Mouse (Mus musculus) G1E (cell line): ENCODE results near the gene Oosp1. TPM values are rescaled to one million over a fixed set of nuclear protein-coding genes. Genes with fewer than 3 reads are reported as not detected.

Experiments
- ATAC-seq: 2 replicates; pipeline ENCODE4 v1.8.0; 2016; ENCODE audit warnings: mild to moderate bottlenecking; ENCODE audit not compliant: insufficient number of reproducible peaks, poor library complexity, low FRiP score, severe bottlenecking; ENCODE audit errors: extremely low read depth
- DNase-seq: peaks from one replicate; pipeline ENCODE4 v3.0.0; 2012; ENCODE audit warnings: low spot score
- H3K27me3 ChIP-seq: 2 replicates; pipeline ENCODE4 v1.6.1; 2012; ENCODE audit warnings: mild to moderate bottlenecking, low read length, inconsistent platforms; ENCODE audit not compliant: insufficient read depth
- H3K36me3 ChIP-seq: replicated peaks from 2 replicates; pipeline ENCODE3; 2012; ENCODE audit warnings: mild to moderate bottlenecking, inconsistent platforms
- H3K4me1 ChIP-seq: 2 replicates; pipeline ENCODE4 v1.6.1; 2012; ENCODE audit warnings: low read depth, low read length, inconsistent platforms, mixed read lengths; ENCODE audit not compliant: insufficient read depth
- H3K4me3 ChIP-seq: 2 replicates; pipeline ENCODE4 v1.5.1; 2012; ENCODE audit warnings: low read depth, mild to moderate bottlenecking, inconsistent platforms, low read length, moderate library complexity, mixed read lengths
- H3K9me3 ChIP-seq: replicated peaks from 2 replicates; pipeline ENCODE4 v1.6.1; 2012; ENCODE audit warnings: inconsistent platforms
- CTCF ChIP-seq: IDR thresholded peaks from 2 replicates; pipeline ENCODE4 v1.5.1; 2012; ENCODE audit warnings: low read depth, low read length, inconsistent platforms, mixed read lengths
- GATA1 ChIP-seq: IDR thresholded peaks from 2 replicates; pipeline ENCODE4 v1.6.1; 2012; ENCODE audit warnings: borderline replicate concordance, low read length, inconsistent platforms, mixed read lengths
- GATA2 ChIP-seq: IDR thresholded peaks from 2 replicates; pipeline ENCODE4 v1.6.1; 2012; ENCODE audit warnings: low read depth, low read length, inconsistent platforms, borderline replicate concordance
- POLR2AphosphoS5 ChIP-seq: IDR thresholded peaks from 2 replicates; pipeline ENCODE4 v1.6.1; 2012; ENCODE audit warnings: low read depth, low read length, inconsistent platforms; ENCODE audit not compliant: insufficient replicate concordance
- TAL1 ChIP-seq: conservative IDR thresholded peaks from 2 replicates; pipeline ENCODE4 v1.6.1; 2012; ENCODE audit warnings: low read depth, low read length, inconsistent platforms, mixed read lengths
- polyA plus RNA-seq: library from polyadenylated mRNA; stranded (reverse); fragments of >175 nt; gene quantifications from 2 replicates; pipeline ENCODE4 v1.2.3, GENCODE M21; 2012
- total RNA-seq, 2 experiments: library from RNA; stranded (forward) in 1 of 2; stranded (reverse) in 1 of 2; fragments of 200-1000 nt in 1 of 2; fragments of >200 nt in 1 of 2; fragmentation: Nextera tagmentation in 1 of 2; gene quantifications; 2 replicates each; pipeline ENCODE4 v1.2.3; 2014 to 2017

Gene Oosp1
- total and polyA plus RNA-seq, 3 experiments: 0.11 TPM; not detected in 2

DNA sequence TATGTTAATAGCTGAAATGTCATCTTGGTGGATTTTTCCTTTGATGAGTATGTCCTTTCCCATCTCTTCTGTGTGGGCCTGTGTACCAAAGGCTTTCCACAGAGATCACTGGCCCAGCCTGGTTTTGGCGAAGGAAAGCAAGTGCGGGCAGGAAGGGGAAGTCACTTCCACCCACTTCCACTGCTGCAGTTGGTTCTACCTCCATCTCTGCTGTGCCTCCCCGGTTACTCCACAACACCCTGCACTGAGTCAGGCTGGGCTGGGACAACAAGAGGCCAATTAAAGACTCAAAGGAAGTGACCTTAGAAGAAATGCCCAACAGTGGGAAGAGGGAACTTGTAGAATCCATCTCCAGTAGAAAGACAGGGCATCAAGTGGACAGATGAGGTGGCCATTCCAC lies 29.1 kb upstream of the Oosp1 start:
- H3K4me1 ChIP-seq: peaks cover 32% of the 10 kb centered on the region
- TF ChIP-seq GATA1: no peak
- no peak for TF ChIP-seq TAL1
- TF ChIP-seq CTCF: no peak
- TF ChIP-seq GATA2: no peak
- ATAC-seq (no peak), DNase-seq (no peak)
- no peaks in the 10 kb centered on the region for H3K27me3 ChIP-seq
- no peaks in the 10 kb centered on the region for H3K9me3 ChIP-seq
- no peaks in the 10 kb centered on the region for H3K36me3 ChIP-seq
- H3K4me3 ChIP-seq: no peak overlapping the region

DNA sequence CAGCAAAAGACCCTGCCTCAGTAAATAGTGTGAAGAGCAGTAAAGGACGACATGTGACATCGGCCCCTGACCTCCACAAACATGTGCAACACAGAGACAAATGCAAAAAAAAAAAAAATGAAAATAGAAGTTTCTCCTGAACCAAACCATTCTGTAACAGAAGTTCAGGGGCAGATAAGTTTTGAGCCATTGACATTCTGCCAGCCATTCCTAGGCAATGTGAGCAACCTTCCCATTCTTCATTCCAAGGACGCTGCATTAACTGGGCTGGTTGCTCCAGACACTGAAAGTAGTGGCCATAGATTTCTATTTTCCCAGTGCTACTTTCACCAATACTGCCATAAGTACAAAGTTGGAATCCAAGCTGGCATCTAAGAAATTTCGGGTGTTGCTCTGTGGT lies 21.5 kb upstream of the Oosp1 start:
- no peaks in the 10 kb centered on the region for H3K36me3 ChIP-seq
- no peak overlapping the region for H3K4me3 ChIP-seq
- H3K4me1 ChIP-seq: no peaks in the 10 kb centered on the region; the same call in 1 of the 2 replicates
- no peaks in the 10 kb centered on the region for H3K9me3 ChIP-seq
- no peaks in the 10 kb centered on the region for H3K27me3 ChIP-seq
- ATAC-seq (no peak), DNase-seq (no peak)
- TF ChIP-seq TAL1 (no peak), CTCF (no peak), POLR2AphosphoS5 (no peak), GATA2 (no peak), GATA1 (no peak)

DNA sequence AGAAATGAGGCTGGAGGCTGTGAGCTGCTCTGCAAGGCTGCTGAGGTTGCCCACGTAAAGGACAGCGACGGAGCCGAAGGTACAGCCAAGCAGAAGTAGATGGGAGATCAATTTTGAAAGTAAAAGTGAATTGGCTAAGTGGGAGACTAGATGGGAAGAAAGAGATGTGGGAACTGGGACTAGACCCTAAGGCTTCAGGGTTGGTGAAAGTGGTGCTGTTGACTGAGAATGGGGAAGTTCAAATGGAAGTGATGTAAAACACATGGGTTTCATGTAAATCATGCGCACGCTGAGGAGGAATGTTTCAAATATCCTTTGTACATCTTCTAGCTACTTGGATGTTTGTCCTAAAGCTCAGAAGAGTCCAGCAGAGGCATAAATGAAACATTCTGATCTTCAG lies 7.4 kb upstream of the Oosp1 start:
- TF ChIP-seq CTCF: no peak
- TF ChIP-seq TAL1: no peak
- TF ChIP-seq POLR2AphosphoS5: no peak
- no peak for TF ChIP-seq GATA2
- no peak for TF ChIP-seq GATA1
- ATAC-seq: no peak
- DNase-seq: no peak
- Histone ChIP-seq H3K36me3 (no peaks in the 10 kb centered on the region), H3K9me3 (no peaks in the 10 kb centered on the region), H3K4me3 (no peak overlapping the region), H3K4me1 (0 out of 2 replicates have a peak, but pooled peaks cover 5% of the 10 kb centered on the region), H3K27me3 (peaks cover 3% of the 10 kb centered on the region; the same call in 1 of the 2 replicates)

DNA sequence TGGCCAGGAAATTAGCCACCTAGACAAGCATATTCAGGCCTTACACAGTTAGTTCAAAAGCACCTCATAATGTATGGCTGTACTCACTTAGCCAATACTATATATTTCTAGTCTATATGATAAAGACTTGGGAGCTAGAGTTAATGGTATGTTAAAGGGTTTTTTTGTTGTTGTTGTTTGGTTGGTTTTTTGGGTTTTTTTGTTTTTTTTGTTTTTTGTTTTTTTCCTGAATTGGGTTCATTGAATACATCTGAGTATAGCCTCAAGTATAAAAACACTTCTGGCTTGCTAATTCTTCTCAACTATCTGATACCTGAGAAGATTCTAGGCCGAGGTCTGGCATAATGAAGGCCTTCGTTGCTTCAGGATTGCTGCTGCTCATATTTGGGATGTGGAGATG lies 5.8 kb upstream of the Oosp1 start, which contains the start of gene Oosp3:
Oosp3 (plus strand) TSS at position 301 of the 400 bp plus-strand sequence.
- no peak for TF ChIP-seq GATA1
- TF ChIP-seq POLR2AphosphoS5: no peak
- no peak for TF ChIP-seq CTCF
- TF ChIP-seq GATA2: no peak
- TF ChIP-seq TAL1: no peak
- H3K27me3 ChIP-seq: peaks cover 3% of the 10 kb centered on the region; the same call in 1 of the 2 replicates
- H3K4me3 ChIP-seq: no peak within 1 kb of the TSS
- ATAC-seq (no peak), DNase-seq (no peak)
- no peaks in the 10 kb centered on the region for H3K36me3 ChIP-seq
- 0 out of 2 replicates have a peak, but pooled peaks cover 5% of the 10 kb centered on the region for H3K4me1 ChIP-seq
- no peaks in the 10 kb centered on the region for H3K9me3 ChIP-seq

DNA sequence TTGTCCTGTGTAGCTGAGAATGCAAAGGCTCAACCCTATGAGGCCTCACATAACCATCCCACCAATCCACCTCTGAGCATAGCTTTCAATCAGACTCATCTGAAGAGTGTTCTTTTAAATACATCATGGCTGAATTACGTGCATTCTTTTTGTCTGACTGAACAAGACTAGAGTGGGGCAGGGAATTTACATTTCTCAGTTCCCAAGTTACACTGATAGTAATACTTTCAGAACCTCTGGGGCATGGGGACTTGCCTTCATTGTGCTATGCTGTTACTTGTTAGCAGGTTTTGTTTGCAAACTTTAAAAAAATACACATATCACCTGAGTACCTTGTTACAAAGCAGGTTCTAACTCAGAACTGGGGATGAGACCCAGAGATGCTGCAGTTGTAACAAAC lies 504 bp upstream of the Oosp1 start:
- no peak for TF ChIP-seq CTCF
- TF ChIP-seq GATA2: no peak
- no peak for TF ChIP-seq GATA1
- no peak for TF ChIP-seq POLR2AphosphoS5
- no peak for TF ChIP-seq TAL1
- Histone ChIP-seq H3K36me3 (no peaks in the 10 kb centered on the region), H3K4me1 (peaks cover 4% of the 10 kb centered on the region), H3K9me3 (no peaks in the 10 kb centered on the region), H3K4me3 (no peak overlapping the region), H3K27me3 (no peaks in the 10 kb centered on the region)
- DNase-seq (no peak), ATAC-seq (no peak)

GRCm38 (mm10) chr19:11661562-11661961 lies 29.4 kb downstream of the Oosp1 start:
- Histone ChIP-seq H3K27me3 (peaks cover 6% of the 10 kb centered on the region; the same call in 1 of the 2 replicates), H3K36me3 (no peaks in the 10 kb centered on the region), H3K4me3 (no peak overlapping the region), H3K9me3 (no peaks in the 10 kb centered on the region), H3K4me1 (peaks cover 4% of the 10 kb centered on the region; the same call in 1 of the 2 replicates)
- ATAC-seq (no peak), DNase-seq (no peak)
- TF ChIP-seq POLR2AphosphoS5: no peak
- TF ChIP-seq TAL1: no peak
- no peak for TF ChIP-seq GATA2
- no peak for TF ChIP-seq GATA1
- no peak for TF ChIP-seq CTCF
